Mouse (Mus musculus): ENCODE data around the gene Kars. TPM values are rescaled to one million over a fixed set of nuclear protein-coding genes. Genes with fewer than 3 reads are reported as not detected.

Gene Kars
- total and polyA plus RNA-seq, 2 experiments from 2014 or later = 73.8 to 108 TPM

- DNase-seq (ENCODE audit: low spot score) (no peak), ATAC-seq (ENCODE audit: insufficient read depth, low read depth) (no peak)
- no peaks in the 10 kb centered on the region for H3K4me1 ChIP-seq (ENCODE audit: control insufficient read depth, insufficient read depth)
- no peak overlapping the region for H3K4me2 ChIP-seq (ENCODE audit: low read depth, low read length)
- WGBS = 78% methylated on average over 5 of the region's 5 CpGs
- H3K27ac ChIP-seq (ENCODE audit: low read depth) = no peak overlapping the region
- H3K4me3 ChIP-seq (ENCODE audit: low read depth, low read length) = no peak overlapping the region
- TF ChIP-seq CTCF (IDR thresholded peaks at IDR 0.05; ENCODE audit: low read depth) (no peak), EP300 (IDR thresholded peaks at IDR 0.05; ENCODE audit: low read depth) (no peak)
- H3K9ac ChIP-seq (replicated peaks; ENCODE audit: low read depth, low read length) = no peak overlapping the region
- no peaks in the 10 kb centered on the region for H3K9me3 ChIP-seq (replicated peaks; ENCODE audit: control insufficient read depth, low read length)
- H3K27me3 ChIP-seq (ENCODE audit: control insufficient read depth, insufficient read depth, low read length) = no peaks in the 10 kb centered on the region
- H3K36me3 ChIP-seq (replicated peaks; ENCODE audit: control insufficient read depth, insufficient read depth, low read length) = peaks cover 46% of the 10 kb centered on the region
Measured at GRCm38 (mm10) chr8:111955879-111956278, 55.2 kb downstream of the Kars start.

DNA sequence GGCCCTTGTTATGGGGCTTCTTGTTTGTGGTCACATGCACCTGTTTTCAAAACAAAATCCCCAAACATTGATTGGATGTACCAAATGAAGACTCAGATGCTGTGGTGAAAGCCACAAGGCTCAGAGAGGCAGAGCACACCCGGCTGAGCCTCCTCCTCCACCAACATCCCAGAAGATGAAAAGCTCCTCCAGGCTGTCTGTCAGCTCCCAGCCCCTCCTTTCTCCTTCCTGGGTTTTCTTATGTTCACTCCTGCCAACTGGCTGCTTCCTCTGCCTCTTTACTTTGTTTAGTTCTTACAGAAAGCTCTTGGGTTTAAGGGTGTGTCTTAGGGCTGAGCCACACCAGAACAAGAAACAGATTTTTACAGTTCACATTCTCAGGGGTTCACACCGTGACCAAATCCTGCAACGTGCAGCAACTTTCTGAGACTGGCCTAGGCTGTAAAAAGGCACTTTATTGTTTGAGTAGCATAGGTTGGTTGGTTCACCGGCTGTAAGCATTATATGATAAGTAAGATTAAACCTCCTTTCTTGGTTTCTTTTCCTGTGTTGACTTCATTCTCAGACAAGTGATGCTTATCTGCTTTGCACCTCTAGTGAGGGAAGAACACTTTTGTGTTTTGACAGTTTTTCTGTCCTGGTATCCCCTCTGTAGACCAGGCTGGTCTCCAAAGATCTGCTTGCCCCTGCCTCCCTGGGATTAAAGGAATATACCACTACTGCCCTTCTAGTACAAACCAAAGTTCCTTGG is 56.1 kb downstream of the Kars start:
- DNase-seq (ENCODE audit: low spot score) (no peak), ATAC-seq (ENCODE audit: insufficient read depth, low read depth) (no peak)
- Histone ChIP-seq H3K4me1 (ENCODE audit: control insufficient read depth, insufficient read depth) (no peaks in the 10 kb centered on the region), H3K4me2 (ENCODE audit: low read depth, low read length) (no peak overlapping the region), H3K9me3 (replicated peaks; ENCODE audit: control insufficient read depth, low read length) (no peaks in the 10 kb centered on the region), H3K4me3 (ENCODE audit: low read depth, low read length) (no peak overlapping the region), H3K9ac (replicated peaks; ENCODE audit: low read depth, low read length) (no peak overlapping the region), H3K27me3 (ENCODE audit: control insufficient read depth, insufficient read depth, low read length) (no peaks in the 10 kb centered on the region), H3K36me3 (replicated peaks; ENCODE audit: control insufficient read depth, insufficient read depth, low read length) (peaks cover 48% of the 10 kb centered on the region), H3K27ac (ENCODE audit: low read depth) (no peak overlapping the region)
- TF ChIP-seq CTCF (IDR thresholded peaks at IDR 0.05; ENCODE audit: low read depth) (no peak), EP300 (IDR thresholded peaks at IDR 0.05; ENCODE audit: low read depth) (no peak)
- 79% methylated on average over 4 of the region's 4 CpGs for WGBS

DNA sequence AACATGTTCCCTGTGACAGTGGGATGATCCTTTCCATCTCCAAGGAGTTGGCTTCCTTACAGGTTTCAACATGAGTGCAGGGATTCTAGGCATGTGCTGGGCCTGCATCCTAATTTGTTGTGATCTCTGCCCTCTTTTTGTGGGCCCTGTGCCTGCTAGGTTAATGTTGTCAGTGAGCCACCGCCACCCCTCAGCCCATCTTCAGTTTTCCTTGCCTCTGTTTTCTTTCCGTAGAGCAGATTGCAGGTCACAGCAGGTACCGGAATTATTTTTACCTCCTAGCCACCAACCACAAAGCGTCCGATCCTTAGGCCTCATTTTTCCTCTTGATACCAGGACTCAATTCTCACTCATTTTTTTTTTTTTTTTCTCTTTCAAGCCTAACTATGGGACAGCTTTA is 59.2 kb downstream of the Kars start:
- H3K4me1 ChIP-seq (ENCODE audit: control insufficient read depth, insufficient read depth) = no peaks in the 10 kb centered on the region
- no peak for TF ChIP-seq EP300 (IDR thresholded peaks at IDR 0.05; ENCODE audit: low read depth)
- TF ChIP-seq CTCF (IDR thresholded peaks at IDR 0.05; ENCODE audit: low read depth) = no peak
- no peak overlapping the region for H3K27ac ChIP-seq (ENCODE audit: low read depth)
- no peak overlapping the region for H3K4me2 ChIP-seq (ENCODE audit: low read depth, low read length)
- DNase-seq (ENCODE audit: low spot score) (no peak), ATAC-seq (ENCODE audit: insufficient read depth, low read depth) (no peak)
- WGBS = 93% methylated on average over 5 of the region's 5 CpGs
- H3K9ac ChIP-seq (replicated peaks; ENCODE audit: low read depth, low read length) = no peak overlapping the region
- no peak overlapping the region for H3K4me3 ChIP-seq (ENCODE audit: low read depth, low read length)
- H3K27me3 ChIP-seq (ENCODE audit: control insufficient read depth, insufficient read depth, low read length) = no peaks in the 10 kb centered on the region
- H3K36me3 ChIP-seq (replicated peaks; ENCODE audit: control insufficient read depth, insufficient read depth, low read length) = peaks cover 60% of the 10 kb centered on the region
- no peaks in the 10 kb centered on the region for H3K9me3 ChIP-seq (replicated peaks; ENCODE audit: control insufficient read depth, low read length)

DNA sequence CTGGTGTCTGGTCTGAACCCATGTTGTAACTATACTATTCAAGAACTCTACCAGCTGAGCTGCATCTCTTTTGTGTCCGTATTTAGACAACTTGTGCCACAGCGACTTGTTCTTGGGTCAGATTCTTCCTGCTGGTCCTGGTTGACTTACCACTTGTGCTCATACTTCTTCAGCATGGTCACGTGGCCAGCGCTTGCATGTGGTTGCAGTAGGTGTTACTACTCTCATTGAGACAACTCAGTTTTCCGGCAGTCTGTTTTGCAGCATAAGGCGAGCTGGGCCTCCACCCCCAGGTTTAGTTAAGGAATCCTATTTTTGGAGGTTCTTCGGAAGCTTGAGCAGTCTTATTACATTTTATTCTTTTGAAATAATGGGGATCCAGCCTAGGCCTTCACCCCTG is 59.8 kb downstream of the Kars start:
- 95% methylated on average over 7 of the region's 7 CpGs for WGBS
- H3K9me3 ChIP-seq (replicated peaks; ENCODE audit: control insufficient read depth, low read length) = no peaks in the 10 kb centered on the region
- no peak for TF ChIP-seq EP300 (IDR thresholded peaks at IDR 0.05; ENCODE audit: low read depth)
- no peak for TF ChIP-seq CTCF (IDR thresholded peaks at IDR 0.05; ENCODE audit: low read depth)
- no peak overlapping the region for H3K4me2 ChIP-seq (ENCODE audit: low read depth, low read length)
- peaks cover 54% of the 10 kb centered on the region for H3K36me3 ChIP-seq (replicated peaks; ENCODE audit: control insufficient read depth, insufficient read depth, low read length)
- H3K27me3 ChIP-seq (ENCODE audit: control insufficient read depth, insufficient read depth, low read length) = no peaks in the 10 kb centered on the region
- H3K27ac ChIP-seq (ENCODE audit: low read depth) = no peak overlapping the region
- DNase-seq (ENCODE audit: low spot score) = no peak
- no peak overlapping the region for H3K4me3 ChIP-seq (ENCODE audit: low read depth, low read length)
- no peak for ATAC-seq (ENCODE audit: insufficient read depth, low read depth)
- H3K4me1 ChIP-seq (ENCODE audit: control insufficient read depth, insufficient read depth) = no peaks in the 10 kb centered on the region
- H3K9ac ChIP-seq (replicated peaks; ENCODE audit: low read depth, low read length) = no peak overlapping the region

GRCm38 (mm10) chr8:111950846-111951245 is 60.3 kb downstream of the Kars start:
- DNase-seq (ENCODE audit: low spot score) (no peak), ATAC-seq (ENCODE audit: insufficient read depth, low read depth) (no peak)
- Histone ChIP-seq H3K27me3 (ENCODE audit: control insufficient read depth, insufficient read depth, low read length) (no peaks in the 10 kb centered on the region), H3K4me1 (ENCODE audit: control insufficient read depth, insufficient read depth) (no peaks in the 10 kb centered on the region), H3K4me2 (ENCODE audit: low read depth, low read length) (no peak overlapping the region), H3K9me3 (replicated peaks; ENCODE audit: control insufficient read depth, low read length) (no peaks in the 10 kb centered on the region), H3K36me3 (replicated peaks; ENCODE audit: control insufficient read depth, insufficient read depth, low read length) (peaks cover 56% of the 10 kb centered on the region), H3K9ac (replicated peaks; ENCODE audit: low read depth, low read length) (no peak overlapping the region), H3K4me3 (ENCODE audit: low read depth, low read length) (no peak overlapping the region), H3K27ac (ENCODE audit: low read depth) (no peak overlapping the region)
- 94% methylated on average over 3 of the region's 3 CpGs for WGBS
- no peak for TF ChIP-seq EP300 (IDR thresholded peaks at IDR 0.05; ENCODE audit: low read depth)
- TF ChIP-seq CTCF (IDR thresholded peaks at IDR 0.05; ENCODE audit: low read depth) = no peak

GRCm38 (mm10) chr8:111947954-111948353 is 63.2 kb downstream of the Kars start:
- WGBS = 91% methylated on average over 8 of the region's 8 CpGs
- Histone ChIP-seq H3K9me3 (replicated peaks; ENCODE audit: control insufficient read depth, low read length) (no peaks in the 10 kb centered on the region), H3K4me2 (ENCODE audit: low read depth, low read length) (no peak overlapping the region), H3K27me3 (ENCODE audit: control insufficient read depth, insufficient read depth, low read length) (no peaks in the 10 kb centered on the region), H3K36me3 (replicated peaks; ENCODE audit: control insufficient read depth, insufficient read depth, low read length) (peaks cover 54% of the 10 kb centered on the region), H3K9ac (replicated peaks; ENCODE audit: low read depth, low read length) (no peak overlapping the region), H3K27ac (ENCODE audit: low read depth) (no peak overlapping the region), H3K4me1 (ENCODE audit: control insufficient read depth, insufficient read depth) (no peaks in the 10 kb centered on the region), H3K4me3 (ENCODE audit: low read depth, low read length) (no peak overlapping the region)
- no peak for DNase-seq (ENCODE audit: low spot score)
- ATAC-seq (ENCODE audit: insufficient read depth, low read depth) = no peak
- TF ChIP-seq CTCF (IDR thresholded peaks at IDR 0.05; ENCODE audit: low read depth) = no peak
- TF ChIP-seq EP300 (IDR thresholded peaks at IDR 0.05; ENCODE audit: low read depth) = no peak

All from heart, postnatal 0 days (tissue).